Mouse (Mus musculus) heart, embryonic 16.5 days (tissue): ENCODE data around the gene Mcm9. TPM values are rescaled to one million over a fixed set of nuclear protein-coding genes. Genes with fewer than 3 reads are reported as not detected.

Experiments used
- ATAC-seq: fragments of 200-750 bp; cut with Nextera tagmentation; replicated peaks from 2 replicates; pipeline ENCODE4 v1.8.0; 2017; ENCODE audit warnings: moderate number of reproducible peaks; ENCODE audit not compliant: insufficient read depth, low FRiP score; ENCODE audit errors: extremely low read depth
- H3K27ac ChIP-seq: fragments of 300-500 bp; sonication (generic); 2 replicates; pipeline ENCODE4 v1.5.1; 2014; ENCODE audit warnings: mild to moderate bottlenecking, low read length, control low read depth, moderate library complexity
- H3K27me3 ChIP-seq: fragments of 300-500 bp; sonication (generic); 2 replicates; pipeline ENCODE4 v1.6.1; 2014; ENCODE audit warnings: low read length, mixed read lengths; ENCODE audit not compliant: control insufficient read depth, insufficient read depth
- H3K36me3 ChIP-seq: fragments of 300-500 bp; sonication (generic); 2 replicates; pipeline ENCODE4 v1.6.1; 2014; ENCODE audit not compliant: control insufficient read depth, insufficient read depth
- H3K4me1 ChIP-seq: fragments of 300-500 bp; sonication (generic); 2 replicates; pipeline ENCODE4 v1.6.1; 2014; ENCODE audit warnings: low read length, mixed read lengths; ENCODE audit not compliant: control insufficient read depth, insufficient read depth
- H3K4me2 ChIP-seq: fragments of 300-500 bp; sonication (generic); 2 replicates; pipeline ENCODE4 v1.6.1; 2014; ENCODE audit warnings: low read depth, mild to moderate bottlenecking, control low read depth, low read length
- H3K4me3 ChIP-seq: fragments of 300-500 bp; sonication (generic); 2 replicates; pipeline ENCODE4 v1.5.1; 2014; ENCODE audit warnings: mild to moderate bottlenecking, control low read depth, low read length
- H3K9ac ChIP-seq: fragments of 300-500 bp; sonication (generic); 2 replicates; pipeline ENCODE4 v1.6.1; 2014; ENCODE audit warnings: low read length, control low read depth
- H3K9me3 ChIP-seq: fragments of 300-500 bp; sonication (generic); replicated peaks from 2 replicates; pipeline ENCODE4 v1.6.1; 2016; ENCODE audit warnings: low read length; ENCODE audit not compliant: control insufficient read depth
- WGBS: fragments of 180-500 bp; shearing (Covaris S2); extraction: QIAGEN DNeasy Blood & Tissue Kit; methylation state at CpG from one replicate; pipeline ENCODE4 v1.1.7; 2014; 5-methylcytosine and 5-hydroxymethylcytosine counted together
- polyA plus RNA-seq: library from polyadenylated mRNA; unstranded; fragments of >200 nt; fragmentation: Nextera tagmentation; extraction: Ambion mirVana; gene quantifications from 2 replicates; pipeline ENCODE4 v1.2.1, GENCODE M21; 2015

Mcm9 gene
- polyA plus RNA-seq, 1 experiment from 2014 or later, result 8.7 TPM

- peak overlapping the region; percentile 36; the same call in 1 of the 2 replicates for H3K4me2 ChIP-seq
- 0 out of 2 replicates have a peak overlapping the region, but pooled peaks have one; percentile 10 for H3K4me3 ChIP-seq
- H3K9me3 ChIP-seq, result peaks cover 5% of the 10 kb centered on the region
- no peaks in the 10 kb centered on the region for H3K36me3 ChIP-seq
- no peak for ATAC-seq
- 54% methylated on average over 13 of the region's 13 CpGs for WGBS
- H3K9ac ChIP-seq, result no peak overlapping the region
- no peaks in the 10 kb centered on the region for H3K27me3 ChIP-seq
- H3K27ac ChIP-seq, result no peak overlapping the region
- no peaks in the 10 kb centered on the region for H3K4me1 ChIP-seq
These were observed 136.3 kb downstream of the Mcm9 start for GRCm38 (mm10) chr10:53493954-53494353.

Other genes with a start within 250 kb of the Mcm9 start
- gene Asf1a, start 33.7 kb downstream of the Mcm9 start, polyA plus RNA-seq, result 61.7 and 65.5 TPM in 2 replicates
- gene Fam184a, start 120.7 kb upstream of the Mcm9 start, polyA plus RNA-seq, result 3.0 and 3.4 TPM in 2 replicates